Mouse (Mus musculus): ENCODE measurements around the gene Tmcc1. TPM values are rescaled to one million over a fixed set of nuclear protein-coding genes. Genes with fewer than 3 reads are reported as not detected.
A peak's percentile ranks its signal among the peaks of the same experiment; 100 is the strongest.
"Not testable (repeated sequence)": the region's sequence is repeated elsewhere in the genome, so short reads cannot be mapped to it uniquely, and the experiment has no call there.

Tmcc1 gene
- 10 to 100 TPM; 20.4 to 37.4 (median 27.8) TPM for total RNA-seq (2022)

DNA sequence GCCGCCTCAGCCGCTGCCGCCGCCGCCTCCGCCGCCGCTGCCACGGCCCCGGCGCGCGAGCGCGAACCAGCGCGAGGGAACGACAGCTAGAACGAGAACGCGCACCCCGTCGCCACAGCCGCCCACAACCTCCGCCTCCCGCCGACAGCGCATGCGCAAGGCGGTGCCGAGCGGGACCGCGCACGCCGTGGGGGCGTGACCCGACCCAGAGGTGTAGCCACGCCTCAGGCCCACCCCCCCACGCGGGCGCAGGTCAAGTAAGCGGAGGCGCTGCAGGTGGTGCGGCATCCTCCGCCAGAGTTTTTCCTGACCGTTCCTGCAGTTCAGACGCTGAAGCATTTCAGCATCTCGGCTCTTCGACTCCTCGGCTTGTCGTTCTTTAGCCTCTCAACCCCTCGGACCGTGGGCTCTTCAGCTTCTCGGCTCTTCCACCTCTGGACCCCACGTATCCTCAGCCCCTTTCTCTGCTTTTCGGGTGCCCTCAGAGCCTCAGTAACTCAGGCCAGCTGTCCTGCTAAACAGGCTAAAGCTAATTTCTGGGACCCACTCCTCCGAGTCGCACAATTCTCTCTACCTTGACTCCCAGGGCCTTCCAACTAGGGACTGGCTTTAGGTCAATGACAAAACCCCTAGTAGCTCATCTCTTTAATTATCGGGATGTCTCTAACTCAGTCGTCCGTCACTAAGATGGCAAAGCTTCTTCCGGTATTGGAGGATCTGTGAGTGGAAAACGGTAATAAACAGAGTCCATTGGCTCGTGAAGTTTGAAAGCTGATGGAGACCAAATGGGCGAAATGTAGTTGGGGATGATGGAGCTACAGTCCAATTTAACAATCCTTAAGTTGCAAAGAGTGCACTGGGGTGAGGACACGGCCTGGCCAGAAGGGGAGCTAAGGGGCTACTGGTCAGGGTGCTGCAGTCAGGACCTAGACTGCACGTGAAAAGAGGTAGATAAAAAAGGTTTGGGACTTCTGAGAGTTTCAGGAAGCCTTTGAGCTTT, at the start of gene Tmcc1:
TSS of gene Tmcc1 (minus strand) at position 93 of the 1,000 bp plus-strand sequence.
- DNase-seq, result peak; percentile 97

DNA sequence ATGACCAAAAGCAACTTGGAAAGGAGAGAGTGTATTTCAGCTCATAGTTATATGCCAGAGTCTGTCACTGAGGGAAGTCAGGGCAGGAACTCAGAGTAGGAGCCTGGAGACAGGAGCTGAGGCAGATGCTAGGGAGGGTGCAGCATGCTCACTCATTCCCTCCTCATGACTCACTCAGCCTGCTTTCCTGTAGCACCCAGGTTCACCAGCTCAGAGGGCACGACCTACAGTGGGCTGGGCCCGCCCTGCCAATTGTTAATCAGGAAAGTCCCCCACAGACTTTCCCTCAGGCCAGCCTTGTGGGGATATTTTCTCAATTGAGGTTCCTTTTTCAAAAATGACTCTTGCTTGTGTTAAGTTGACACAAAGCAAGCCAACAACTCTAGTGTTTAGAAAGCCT, 47.1 kb upstream of the Tmcc1 start:
- DNase-seq, result no peak

DNA sequence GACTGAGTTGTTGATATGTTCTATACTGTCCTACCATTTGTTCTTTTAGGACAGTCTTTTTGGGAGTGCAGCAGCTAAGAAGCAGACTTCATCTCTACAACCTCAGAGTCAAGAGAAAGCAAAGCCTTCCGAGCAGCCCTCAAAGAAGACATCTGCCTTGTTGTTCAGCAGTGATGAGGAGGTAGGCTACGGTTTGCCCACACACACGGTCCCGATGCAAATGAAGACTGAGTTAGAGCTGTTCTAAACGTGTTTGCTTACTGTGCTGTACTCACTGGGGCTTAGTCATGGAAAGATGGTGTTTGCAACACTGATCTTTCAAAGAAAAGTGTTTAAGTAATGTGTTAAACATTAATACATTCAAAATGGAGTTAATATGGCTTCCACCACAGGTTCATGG, 44.8 kb upstream of the Tmcc1 start:
- no peak for DNase-seq

DNA sequence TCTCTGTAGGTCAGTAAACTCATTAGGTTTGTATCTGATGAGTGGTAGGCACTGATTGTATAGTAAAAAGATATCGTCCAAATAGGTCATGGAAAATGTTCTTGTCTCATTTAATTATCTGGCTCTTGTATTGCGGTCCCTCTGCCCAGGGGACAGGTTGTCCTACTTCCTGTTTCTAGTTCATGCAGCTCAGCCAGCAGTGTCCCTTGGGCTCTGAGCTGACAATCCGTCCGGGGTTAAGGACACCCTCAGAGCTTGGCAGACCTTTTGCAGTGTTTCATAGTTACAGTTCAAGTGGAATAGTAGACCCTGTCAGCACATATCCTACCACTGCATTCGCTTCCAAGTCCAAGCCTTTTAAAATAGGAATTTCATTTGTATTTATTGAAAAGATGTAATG, 42.0 kb upstream of the Tmcc1 start:
- no peak for DNase-seq

DNA sequence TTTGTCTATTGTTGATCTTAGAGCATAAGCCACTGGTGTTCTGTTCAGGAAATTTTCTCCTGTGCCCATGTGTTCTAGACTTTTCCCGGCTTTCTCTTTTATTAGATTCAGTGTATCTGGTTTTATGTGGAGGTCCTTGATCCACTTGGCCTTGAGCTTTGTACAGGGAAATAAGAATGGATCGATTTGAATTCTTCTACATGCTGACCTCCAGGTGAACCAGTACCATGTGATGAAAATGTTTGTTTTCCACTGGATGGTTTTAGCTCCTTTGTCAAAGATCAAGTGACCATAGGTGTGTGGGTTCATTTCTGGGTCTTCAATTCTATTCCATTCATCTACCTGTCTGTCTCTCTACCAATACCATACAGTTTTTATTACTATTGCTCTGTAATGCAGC, 41.5 kb upstream of the Tmcc1 start:
- DNase-seq, result not testable (repeated sequence)

DNA sequence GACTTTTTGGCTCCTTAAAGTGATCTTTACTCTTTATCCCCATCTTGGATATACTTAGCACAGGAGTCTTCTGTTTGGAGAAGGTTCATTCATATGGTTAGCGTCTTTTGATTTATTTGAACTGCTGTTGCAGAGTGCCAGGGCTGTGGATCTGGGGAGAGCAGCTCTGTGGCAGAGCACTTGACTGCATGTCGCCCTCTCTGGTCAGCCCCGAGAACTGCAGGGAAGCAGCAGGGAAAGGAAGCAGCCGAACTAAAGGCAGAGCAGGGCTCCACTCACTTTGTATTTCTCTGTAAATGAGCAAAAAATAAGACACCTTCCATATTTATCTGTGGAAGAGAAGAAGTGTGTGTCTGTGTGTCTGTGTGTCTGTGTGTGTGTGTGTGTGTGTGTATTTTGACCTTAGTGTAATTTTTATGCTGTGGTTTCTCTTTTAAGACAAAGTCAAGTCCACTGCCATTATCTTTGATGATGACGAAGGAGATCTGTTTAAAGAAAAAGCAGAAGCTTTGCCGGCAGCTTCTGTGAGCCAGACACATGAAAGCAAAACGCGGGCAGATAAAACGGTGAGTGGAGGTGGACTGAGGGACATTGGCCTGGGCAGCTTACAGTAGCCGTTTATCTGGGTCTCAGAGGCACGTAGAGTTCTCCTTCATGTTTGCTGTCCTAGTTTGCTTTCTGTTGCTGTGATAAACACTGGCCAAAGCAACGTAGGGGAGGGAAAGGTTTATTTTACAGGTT, 35.7 kb upstream of the Tmcc1 start:
- DNase-seq, result peak; percentile 45

- no peak for DNase-seq
These were observed 34.5 kb upstream of the Tmcc1 start for GRCm38 (mm10) chr6:116227767-116228166.

DNA sequence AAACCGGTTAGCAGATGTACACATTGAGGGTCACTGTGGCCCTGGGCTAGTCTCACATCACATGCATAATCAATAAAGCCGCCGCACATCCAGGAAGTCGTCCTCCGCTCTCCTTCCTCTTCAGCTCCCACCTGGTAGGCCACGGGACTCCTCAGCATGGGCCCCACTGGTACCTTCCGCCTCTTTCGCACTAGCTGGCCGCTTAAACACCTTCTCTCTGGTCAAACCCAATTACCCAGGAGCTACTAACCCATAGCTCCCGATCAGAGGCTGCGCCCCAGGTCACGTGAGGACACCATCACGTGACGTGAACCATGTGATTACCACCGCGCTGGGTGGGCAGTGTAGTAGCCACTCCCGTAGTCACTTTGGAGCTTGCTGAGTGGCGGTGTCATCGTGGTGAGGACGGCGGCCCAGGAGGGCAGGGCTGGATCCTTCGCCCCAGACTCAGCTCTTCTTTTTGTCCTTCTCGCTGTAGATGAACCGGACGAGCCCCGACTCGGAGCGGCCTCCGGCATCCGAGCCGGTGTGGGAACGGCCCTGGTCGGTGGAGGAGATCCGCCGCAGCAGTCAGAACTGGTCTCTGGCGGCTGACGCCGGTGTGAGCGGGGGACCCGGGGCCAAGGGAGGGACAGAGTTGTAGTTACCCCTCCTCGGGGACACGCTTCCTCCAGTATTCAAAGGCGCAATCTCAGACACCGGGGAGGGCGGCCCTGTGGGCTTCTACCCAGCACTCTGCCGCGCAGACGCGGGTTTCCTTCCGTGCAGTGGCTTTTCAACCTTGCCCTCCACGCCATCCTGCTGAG, 14.6 kb upstream of the Tmcc1 start, which contains the start of gene Washc2:
TSS of gene Washc2 (plus strand) at position 310 of the 806 bp plus-strand sequence.
- peak; percentile 95 for DNase-seq

DNA sequence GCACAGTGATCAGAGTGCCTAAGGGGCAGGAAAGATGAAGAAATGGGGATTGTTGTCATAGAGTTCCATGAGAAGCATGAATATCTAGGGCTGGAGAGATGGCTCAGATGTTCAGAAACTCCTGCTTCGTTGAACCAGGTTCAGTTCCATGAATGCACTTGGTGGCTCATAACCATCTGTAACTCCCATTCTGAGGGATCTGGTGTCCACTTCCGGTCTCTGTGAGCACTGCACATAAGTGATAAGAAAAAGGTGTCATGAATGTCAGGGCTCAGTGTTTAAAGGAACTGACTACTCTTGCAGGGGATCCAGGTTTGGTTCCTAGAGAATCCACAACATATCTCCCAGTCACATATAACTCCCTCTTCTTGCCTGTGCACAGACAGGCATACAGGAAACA, 6.4 kb upstream of the Tmcc1 start:
- no peak for DNase-seq

GRCm38 (mm10) chr6:116198173-116198572, 4.9 kb upstream of the Tmcc1 start:
- DNase-seq, result no peak

DNA sequence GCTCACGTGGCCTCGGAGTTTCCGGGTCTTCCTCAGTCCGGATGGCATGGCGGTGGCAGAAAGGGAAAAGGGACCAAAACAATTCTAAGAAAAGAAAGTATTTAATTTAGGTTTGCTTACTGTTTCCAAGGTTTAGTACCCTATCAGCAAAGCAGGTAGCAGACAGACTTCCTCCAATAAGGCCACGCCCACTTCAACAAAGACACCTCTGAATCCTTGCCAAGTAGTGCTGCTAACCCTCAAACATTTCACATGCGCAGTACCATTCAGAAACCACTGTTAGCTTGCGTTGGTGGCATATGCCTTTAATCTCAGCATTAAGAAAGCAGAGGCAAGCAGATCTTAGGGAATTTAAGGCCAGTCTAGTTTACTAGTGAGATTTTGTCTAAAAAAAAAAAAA, 2.5 kb upstream of the Tmcc1 start:
- no peak for DNase-seq

GRCm38 (mm10) chr6:116192809-116193311, 426 bp downstream of the Tmcc1 start:
- DNase-seq, result no peak

GRCm38 (mm10) chr6:116189417-116189816, 3.9 kb downstream of the Tmcc1 start:
- no peak for DNase-seq

DNA sequence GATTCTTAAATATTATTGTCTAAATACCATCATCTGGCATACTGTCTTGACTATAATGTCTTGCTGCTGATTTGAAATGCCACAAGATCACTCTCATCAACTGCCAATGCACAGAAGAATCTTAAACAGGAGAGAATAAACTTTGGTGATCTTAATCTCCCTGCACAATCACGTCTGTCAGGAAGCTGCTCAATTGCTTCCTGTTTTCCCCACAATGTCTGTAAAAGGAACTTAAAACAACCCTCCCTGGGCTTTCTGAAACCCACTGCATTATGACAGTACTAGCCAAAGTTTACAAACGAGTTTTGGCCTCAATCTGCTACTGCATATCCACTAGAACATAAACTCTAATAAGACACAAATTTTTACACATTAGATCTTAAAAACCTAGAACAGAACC, 6.8 kb downstream of the Tmcc1 start:
- DNase-seq, result no peak

GRCm38 (mm10) chr6:116183509-116183908, 9.8 kb downstream of the Tmcc1 start:
- DNase-seq, result no peak

DNA sequence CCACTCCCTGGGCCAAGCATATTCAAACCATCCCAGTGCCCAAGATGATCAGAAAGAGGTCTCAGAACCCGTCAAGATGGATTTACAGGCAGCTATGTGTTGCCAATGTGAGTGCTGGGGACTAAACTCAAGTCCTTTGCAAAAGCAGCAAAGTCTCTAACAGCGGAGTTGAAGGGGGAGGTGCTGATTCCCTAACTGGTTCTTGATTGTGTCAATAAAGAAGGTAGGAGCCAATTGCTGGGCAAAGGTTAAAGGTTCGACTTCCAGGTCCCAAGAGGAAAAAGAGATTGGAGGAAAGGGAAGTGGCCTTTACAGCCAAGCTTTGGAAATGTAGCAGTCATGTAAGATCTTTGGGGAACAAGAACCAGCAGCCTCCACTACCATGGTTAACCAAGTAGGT, 12.6 kb downstream of the Tmcc1 start:
- no peak for DNase-seq

- DNase-seq, result no peak
These were observed 14.9 kb downstream of the Tmcc1 start for GRCm38 (mm10) chr6:116178376-116178775.

DNA sequence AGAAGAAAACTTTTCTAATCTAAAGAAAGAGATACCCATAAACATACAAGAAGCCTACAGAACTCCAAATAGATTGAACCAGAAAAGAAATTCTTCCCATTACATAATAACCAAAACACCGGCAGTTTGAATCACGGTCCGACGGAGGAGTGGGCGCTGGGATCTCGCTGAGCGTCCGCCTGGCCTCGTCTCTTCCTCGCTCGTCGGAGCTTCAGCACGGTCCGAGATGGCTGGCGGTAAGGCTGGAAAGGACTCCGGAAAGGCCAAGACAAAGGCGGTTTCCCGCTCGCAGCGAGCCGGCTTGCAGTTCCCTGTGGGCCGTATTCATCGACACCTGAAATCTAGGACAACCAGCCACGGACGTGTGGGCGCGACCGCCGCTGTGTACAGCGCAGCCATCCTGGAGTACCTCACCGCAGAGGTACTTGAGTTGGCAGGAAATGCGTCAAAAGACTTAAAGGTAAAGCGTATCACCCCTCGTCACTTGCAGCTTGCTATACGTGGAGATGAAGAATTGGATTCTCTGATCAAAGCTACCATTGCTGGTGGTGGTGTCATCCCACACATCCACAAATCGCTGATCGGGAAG, 19.7 kb downstream of the Tmcc1 start:
- DNase-seq, result not testable (repeated sequence)

DNA sequence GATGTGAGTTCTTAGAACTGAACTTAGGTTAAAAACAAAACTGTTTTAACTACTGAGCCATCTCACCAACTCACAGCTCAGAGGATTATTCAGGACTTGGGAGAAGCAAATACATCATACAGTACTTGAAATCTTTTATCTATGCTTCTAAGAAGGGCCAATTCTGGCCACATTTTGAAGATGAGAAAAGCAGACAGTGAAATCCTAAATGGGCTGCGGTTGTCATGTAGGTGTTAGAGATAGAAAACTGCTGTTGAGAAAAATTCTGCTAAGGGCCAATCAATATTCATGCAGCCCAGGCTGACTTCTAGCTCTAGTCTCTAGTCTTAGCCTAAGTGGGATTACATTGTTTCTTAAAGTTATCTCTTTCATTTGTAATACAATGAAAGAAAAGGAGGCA, 26.9 kb downstream of the Tmcc1 start:
- no peak for DNase-seq

DNA sequence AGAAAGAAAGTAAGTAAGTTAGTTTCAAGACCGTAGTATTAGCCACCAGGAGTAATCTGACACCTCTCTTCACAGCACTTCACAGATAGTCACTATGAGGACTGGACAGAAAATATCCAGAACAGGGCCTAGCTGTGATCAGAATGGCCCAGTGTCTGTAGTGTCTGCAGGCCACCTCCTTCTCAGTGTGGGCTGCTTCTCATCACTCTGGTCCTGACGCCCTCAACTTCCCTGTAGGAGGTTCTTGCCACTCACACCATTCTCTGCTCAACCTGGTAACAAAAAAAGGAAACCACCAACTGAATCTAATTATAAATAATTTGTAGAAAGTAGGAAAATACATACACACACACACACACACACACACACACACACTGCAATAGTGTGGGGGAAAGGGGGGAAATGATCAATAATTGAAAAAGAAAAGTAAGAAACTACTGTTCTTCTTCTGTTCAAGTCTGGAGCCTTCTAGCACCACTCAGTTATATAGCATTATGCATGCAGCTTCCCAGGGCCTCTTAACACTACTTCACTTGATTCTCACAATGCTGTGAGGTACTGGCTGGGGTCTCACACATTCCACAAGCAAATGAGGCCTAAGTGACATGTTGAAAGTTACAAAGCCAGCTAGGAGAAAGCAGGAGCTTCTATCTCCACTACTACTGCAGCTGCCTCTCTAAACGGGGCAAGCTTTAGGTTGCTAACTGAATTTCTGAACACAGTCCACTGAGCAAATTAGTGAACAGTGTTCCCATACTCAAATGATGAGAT, 38.2 kb downstream of the Tmcc1 start:
- DNase-seq, result no peak

GRCm38 (mm10) chr6:116147386-116147785, 45.9 kb downstream of the Tmcc1 start:
- no peak for DNase-seq

Data from adrenal gland, adult 8-10 months (tissue).